Mouse (Mus musculus) spleen, adult 2 months (tissue): ENCODE measurements at regions not wholly inside any gene's neighbourhood (a gene's known extent, or its start where the extent isn't known, plus 50 kb on each side); places are given as distances from the start of the nearest gene placed in this dataset.

ENCODE experiments used
- CTCF ChIP-seq: fragments of 200-500 bp; IDR thresholded peaks from 2 replicates; pipeline ENCODE4 v1.5.1; 2011; ENCODE audit warnings: mild to moderate bottlenecking, inconsistent platforms; ENCODE audit not compliant: insufficient read depth, insufficient read length, insufficient replicate concordance; ENCODE audit errors: extremely low read depth
- POLR2A ChIP-seq: fragments of 200-500 bp; IDR thresholded peaks from 2 replicates; pipeline ENCODE4 v1.6.1; 2011; ENCODE audit warnings: low read depth, low read length, inconsistent platforms

DNA sequence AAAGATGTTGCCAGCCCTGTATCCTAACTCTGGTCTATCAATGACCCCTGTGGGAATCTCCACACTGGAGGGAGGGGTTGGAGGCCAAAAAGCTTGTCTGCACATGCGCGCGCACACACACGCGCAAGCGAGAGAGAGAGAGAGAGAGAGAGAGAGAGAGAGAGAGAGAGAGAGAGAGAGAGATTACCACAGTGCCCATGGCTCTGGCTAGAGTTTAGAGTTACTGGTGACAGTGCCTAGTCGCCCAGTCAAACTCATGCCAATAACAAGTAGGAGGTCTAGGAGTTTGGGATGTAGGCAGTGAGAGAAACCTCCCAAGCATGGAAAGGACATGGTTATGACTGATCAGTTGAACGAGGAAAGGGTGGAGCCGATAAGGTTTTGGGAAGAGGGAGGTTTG lies 86.6 kb upstream of the Mef2a start:
- TF ChIP-seq POLR2A, result no peak
- no peak for TF ChIP-seq CTCF
